Mouse (Mus musculus) lung, embryonic 16.5 days (tissue): ENCODE results near the gene Naga. TPM values are rescaled to one million over a fixed set of nuclear protein-coding genes. Genes with fewer than 3 reads are reported as not detected.

Experiments
- ATAC-seq: fragments of 200-750 bp; cut with Nextera tagmentation; 2 replicates; pipeline ENCODE4 v1.8.0; 2017; ENCODE audit warnings: low read depth, mild to moderate bottlenecking, moderate library complexity
- H3K27ac ChIP-seq: fragments of 300-500 bp; sonication (generic); 2 replicates; pipeline ENCODE4 v1.5.1; 2014; ENCODE audit warnings: mild to moderate bottlenecking, control low read depth, low read length
- H3K27me3 ChIP-seq: fragments of 300-500 bp; sonication (generic); 2 replicates; pipeline ENCODE4 v1.6.1; 2014; ENCODE audit warnings: low read depth, low read length, mixed read lengths; ENCODE audit not compliant: control insufficient read depth, insufficient read depth
- H3K36me3 ChIP-seq: fragments of 300-500 bp; sonication (generic); 2 replicates; pipeline ENCODE4 v1.6.1; 2014; ENCODE audit warnings: low read length; ENCODE audit not compliant: control insufficient read depth, insufficient read depth
- H3K4me1 ChIP-seq: fragments of 300-500 bp; sonication (generic); replicated peaks from 2 replicates; pipeline ENCODE4 v1.6.1; 2014; ENCODE audit warnings: low read length, mixed read lengths; ENCODE audit not compliant: control insufficient read depth, insufficient read depth
- H3K4me2 ChIP-seq: fragments of 300-500 bp; sonication (generic); 2 replicates; pipeline ENCODE4 v1.6.1; 2014; ENCODE audit warnings: low read depth, low read length, control low read depth
- H3K4me3 ChIP-seq: fragments of 300-500 bp; sonication (generic); 2 replicates; pipeline ENCODE4 v1.5.1; 2014; ENCODE audit warnings: mild to moderate bottlenecking, low read length, control low read depth
- H3K9ac ChIP-seq: fragments of 300-500 bp; sonication (generic); 2 replicates; pipeline ENCODE4 v1.6.1; 2014; ENCODE audit warnings: low read length, control low read depth
- H3K9me3 ChIP-seq: fragments of 300-500 bp; sonication (generic); 2 replicates; pipeline ENCODE4 v1.6.1; 2016; ENCODE audit warnings: low read length; ENCODE audit not compliant: control insufficient read depth
- WGBS: fragments of 180-500 bp; shearing (Covaris S2); extraction: QIAGEN DNeasy Blood & Tissue Kit; methylation state at CpG from one replicate; pipeline ENCODE4 v1.1.7; 2014; 5-methylcytosine and 5-hydroxymethylcytosine counted together
- polyA plus RNA-seq: library from polyadenylated mRNA; unstranded; fragments of >200 nt; fragmentation: Nextera tagmentation; extraction: Ambion mirVana; gene quantifications from 2 replicates; pipeline ENCODE4 v1.2.1, GENCODE M21; 2015

Gene Naga
- polyA plus RNA-seq, 1 experiment from 2014 or later: 55.9 TPM

DNA sequence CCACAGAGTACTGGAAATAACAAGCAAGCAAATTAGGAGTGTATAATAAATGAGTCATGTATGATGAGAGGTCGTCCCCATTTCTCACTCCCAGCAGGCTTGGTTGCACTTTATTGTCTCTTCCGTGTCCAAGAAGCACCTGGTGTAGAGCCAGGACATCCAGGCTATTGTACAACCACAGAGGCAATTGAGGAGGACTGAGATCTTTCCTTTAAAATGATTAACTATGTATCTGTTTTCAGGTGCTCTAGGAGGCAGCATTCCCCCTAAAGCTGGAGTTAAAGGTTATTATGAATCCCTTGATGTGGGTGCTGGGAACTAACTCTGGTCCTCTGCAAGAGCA lies 10.2 kb upstream of the Naga start:
- peaks cover 28% of the 10 kb centered on the region for H3K36me3 ChIP-seq
- no peak overlapping the region for H3K4me3 ChIP-seq
- no peak overlapping the region for H3K9ac ChIP-seq
- peaks cover 16% of the 10 kb centered on the region for H3K4me1 ChIP-seq
- ATAC-seq: no peak
- WGBS: 82% methylated on average over 2 of the region's 2 CpGs
- no peaks in the 10 kb centered on the region for H3K9me3 ChIP-seq
- no peaks in the 10 kb centered on the region for H3K27me3 ChIP-seq
- no peak overlapping the region for H3K27ac ChIP-seq
- H3K4me2 ChIP-seq: no peak overlapping the region

- Histone ChIP-seq H3K9ac (no peak overlapping the region), H3K4me3 (no peak overlapping the region), H3K27me3 (no peaks in the 10 kb centered on the region), H3K36me3 (peaks cover 28% of the 10 kb centered on the region), H3K9me3 (no peaks in the 10 kb centered on the region), H3K4me1 (peaks cover 16% of the 10 kb centered on the region), H3K27ac (no peak overlapping the region), H3K4me2 (no peak overlapping the region)
- 81% methylated on average over 8 of the region's 8 CpGs for WGBS
- no peak for ATAC-seq
Measured at GRCm38 (mm10) chr15:82348258-82348998, 9.7 kb upstream of the Naga start.

DNA sequence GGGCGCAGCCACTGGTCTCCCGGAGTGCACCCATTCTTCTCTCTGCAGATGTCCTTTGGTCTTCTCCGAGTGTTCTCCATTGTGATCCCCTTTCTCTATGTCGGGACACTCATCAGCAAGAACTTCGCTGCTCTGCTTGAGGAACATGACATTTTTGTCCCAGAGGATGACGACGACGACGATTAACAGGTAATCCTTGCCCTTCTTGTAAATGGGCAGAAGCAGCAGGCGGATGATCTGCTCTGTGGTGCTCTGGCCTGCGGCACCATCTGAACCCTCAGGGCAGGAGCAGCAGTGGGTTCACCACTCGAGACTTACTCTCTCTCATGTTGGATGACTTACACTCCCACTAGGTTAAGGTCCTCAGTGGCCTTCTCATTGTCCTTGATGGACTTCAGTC lies 9.1 kb upstream of the Naga start:
- H3K27me3 ChIP-seq: no peaks in the 10 kb centered on the region
- 93% methylated on average over 12 of the region's 12 CpGs for WGBS
- H3K27ac ChIP-seq: no peak overlapping the region
- H3K9ac ChIP-seq: no peak overlapping the region
- H3K4me3 ChIP-seq: no peak overlapping the region
- ATAC-seq: no peak
- H3K4me2 ChIP-seq: no peak overlapping the region
- H3K4me1 ChIP-seq: peaks cover 11% of the 10 kb centered on the region
- H3K36me3 ChIP-seq: peaks cover 28% of the 10 kb centered on the region
- no peaks in the 10 kb centered on the region for H3K9me3 ChIP-seq

DNA sequence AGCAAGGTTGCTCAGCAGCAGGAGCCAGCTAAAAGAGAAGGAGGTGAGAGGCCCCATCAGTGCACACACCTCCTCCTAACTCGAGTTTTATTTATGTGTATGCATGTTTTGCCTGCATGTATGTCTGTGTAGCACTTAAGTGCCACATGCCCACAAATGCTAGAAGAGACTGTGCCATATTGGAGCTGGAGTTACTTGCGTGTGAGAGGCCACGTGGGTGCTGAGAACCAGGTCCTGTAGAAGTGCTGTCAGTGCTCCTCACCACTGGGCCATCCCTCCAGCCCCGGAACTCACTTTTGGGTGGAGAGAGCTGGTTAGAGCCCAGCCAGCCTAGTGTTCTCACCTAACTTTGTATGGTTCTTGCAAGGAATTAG lies 8.6 kb upstream of the Naga start:
- 74% methylated on average over 4 of the region's 4 CpGs for WGBS
- no peak for ATAC-seq
- H3K27ac ChIP-seq: no peak overlapping the region

DNA sequence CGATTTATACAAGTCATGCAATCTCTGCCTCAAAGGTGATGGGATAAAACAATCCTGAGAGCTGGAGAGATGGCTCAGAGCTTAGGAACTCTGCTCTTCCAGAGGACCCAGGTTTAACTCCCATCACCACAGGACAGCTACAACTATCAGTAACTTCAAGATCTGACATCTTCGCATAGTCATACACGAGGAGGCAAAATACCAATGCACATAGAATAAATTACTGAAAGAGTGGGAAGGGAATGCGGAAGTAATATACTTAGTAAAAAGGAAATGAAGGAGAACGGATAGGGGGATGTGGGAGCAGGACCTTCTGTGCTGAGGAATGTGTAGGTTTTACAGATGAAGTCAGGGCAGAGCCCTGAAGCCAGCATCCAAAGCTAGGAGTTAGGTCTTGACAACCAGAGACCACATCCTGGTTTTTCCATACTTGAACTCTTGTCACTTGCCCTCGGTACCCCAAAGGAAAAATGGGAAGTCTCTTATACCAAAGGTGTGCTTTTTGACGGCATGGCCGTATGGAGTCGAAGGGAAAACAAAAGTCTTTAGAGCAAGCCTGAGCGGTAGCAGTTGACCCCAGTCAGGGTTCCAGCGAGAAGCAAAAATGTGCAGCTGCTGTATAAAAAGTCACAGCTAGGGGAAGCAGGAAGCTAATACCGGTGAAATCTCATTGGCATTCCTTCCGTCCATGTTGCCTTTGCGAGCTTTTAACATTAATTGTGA lies 8.0 kb upstream of the Naga start:
- 37% methylated on average over 14 of the region's 14 CpGs for WGBS
- no peaks in the 10 kb centered on the region for H3K9me3 ChIP-seq
- H3K27ac ChIP-seq: peak overlapping the region; percentile 21; the same call in 1 of the 2 replicates
- H3K4me1 ChIP-seq: peaks cover 12% of the 10 kb centered on the region
- H3K4me2 ChIP-seq: peak overlapping the region; percentile 61
- peak overlapping the region; percentile 63 for H3K9ac ChIP-seq
- ATAC-seq: no peak
- H3K27me3 ChIP-seq: no peaks in the 10 kb centered on the region
- H3K36me3 ChIP-seq: peaks cover 28% of the 10 kb centered on the region
- H3K4me3 ChIP-seq: peak overlapping the region; percentile 78

More for the DNA sequence above, 8.6 kb upstream of the Naga start:
- peak overlapping the region; percentile 78 for H3K4me3 ChIP-seq
- H3K9ac ChIP-seq: peak overlapping the region; percentile 63
- no peaks in the 10 kb centered on the region for H3K27me3 ChIP-seq
- peak overlapping the region; percentile 61 for H3K4me2 ChIP-seq
- H3K36me3 ChIP-seq: peaks cover 28% of the 10 kb centered on the region
- peaks cover 9% of the 10 kb centered on the region for H3K4me1 ChIP-seq
- H3K9me3 ChIP-seq: no peaks in the 10 kb centered on the region

DNA sequence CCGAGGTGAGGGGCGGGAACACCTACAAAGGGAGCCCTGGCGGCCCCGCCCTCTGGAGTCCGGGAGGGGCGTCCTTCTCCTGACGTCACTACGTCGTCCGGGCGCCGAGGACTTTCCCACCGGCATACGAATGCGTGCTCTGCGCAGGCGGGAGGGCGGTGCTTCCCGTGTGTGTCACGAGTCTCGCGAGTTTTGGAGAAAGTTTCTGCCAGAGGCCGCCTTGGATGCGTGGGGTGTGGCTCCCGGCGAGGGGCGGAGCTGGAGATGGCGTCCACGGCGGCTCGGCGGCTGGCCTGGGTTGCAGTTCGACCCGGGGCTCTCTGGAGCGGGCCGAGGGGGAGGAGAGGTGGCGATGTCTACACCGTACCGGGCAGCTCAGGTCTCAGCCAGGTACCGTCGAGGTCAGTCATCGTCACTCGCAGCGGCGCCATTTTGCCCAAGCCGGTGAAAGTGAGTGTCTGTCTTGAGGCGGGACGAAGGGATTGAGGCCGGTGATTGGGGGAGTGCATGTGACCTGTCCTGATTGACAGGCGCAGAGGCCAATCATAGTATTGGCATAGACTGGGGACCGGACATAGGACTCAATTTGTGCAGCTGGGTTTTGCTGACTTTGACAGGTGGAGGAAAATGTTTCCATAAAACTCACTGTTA lies 7.2 kb upstream of the Naga start:
- H3K4me2 ChIP-seq: peak overlapping the region; percentile 61
- H3K9ac ChIP-seq: peak overlapping the region; percentile 85
- WGBS: 0% methylated on average over 51 of the region's 51 CpGs
- peak overlapping the region; percentile 78 for H3K4me3 ChIP-seq
- H3K4me1 ChIP-seq: peaks cover 17% of the 10 kb centered on the region
- H3K9me3 ChIP-seq: no peaks in the 10 kb centered on the region
- peak; percentile 98 for ATAC-seq
- H3K27ac ChIP-seq: peak overlapping the region; percentile 82
- peaks cover 28% of the 10 kb centered on the region for H3K36me3 ChIP-seq
- no peaks in the 10 kb centered on the region for H3K27me3 ChIP-seq

DNA sequence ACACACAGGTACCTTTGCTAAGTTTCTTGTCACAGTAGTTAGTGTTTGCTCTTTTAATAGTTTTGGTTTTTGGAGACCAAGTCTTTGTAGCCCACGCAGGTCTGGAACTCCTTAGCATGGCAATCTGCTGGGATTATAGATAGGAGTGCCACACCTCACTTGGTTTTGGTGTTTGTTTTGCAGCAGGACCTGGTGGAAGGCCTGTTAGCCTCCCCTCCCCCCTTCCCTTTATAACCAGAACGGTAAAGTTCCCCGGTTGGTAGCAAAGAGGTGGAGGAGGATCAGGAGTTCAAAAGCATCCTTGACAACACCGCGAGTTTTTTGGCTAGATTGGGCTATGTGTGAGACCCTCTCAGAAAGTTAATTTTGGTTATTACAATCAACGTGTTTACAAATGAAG lies 6.2 kb upstream of the Naga start:
- peaks cover 3% of the 10 kb centered on the region; the same call in 1 of the 2 replicates for H3K27me3 ChIP-seq
- H3K27ac ChIP-seq: no peak overlapping the region
- no peak overlapping the region for H3K9ac ChIP-seq
- H3K9me3 ChIP-seq: no peaks in the 10 kb centered on the region
- peaks cover 19% of the 10 kb centered on the region for H3K36me3 ChIP-seq
- H3K4me2 ChIP-seq: no peak overlapping the region
- H3K4me1 ChIP-seq: peaks cover 25% of the 10 kb centered on the region
- no peak overlapping the region for H3K4me3 ChIP-seq
- ATAC-seq: no peak
- WGBS: 82% methylated on average over 6 of the region's 6 CpGs

- no peak overlapping the region for H3K27ac ChIP-seq
- H3K4me1 ChIP-seq: peaks cover 25% of the 10 kb centered on the region
- H3K9me3 ChIP-seq: no peaks in the 10 kb centered on the region
- peaks cover 3% of the 10 kb centered on the region; the same call in 1 of the 2 replicates for H3K27me3 ChIP-seq
- H3K9ac ChIP-seq: no peak overlapping the region
- no peak overlapping the region for H3K4me2 ChIP-seq
- H3K4me3 ChIP-seq: no peak overlapping the region
- ATAC-seq: no peak
- 85% methylated on average over 27 of the region's 27 CpGs for WGBS
- peaks cover 5% of the 10 kb centered on the region for H3K36me3 ChIP-seq
Measured at GRCm38 (mm10) chr15:82343368-82344287, 4.9 kb upstream of the Naga start.
